Mouse (Mus musculus): Measurements from ENCODE around the gene Smoc1. TPM values are rescaled to one million over a fixed set of nuclear protein-coding genes. Genes with fewer than 3 reads are reported as not detected.

Smoc1 gene
- polyA plus RNA-seq, 1 experiment, result 9.8 TPM

DNA sequence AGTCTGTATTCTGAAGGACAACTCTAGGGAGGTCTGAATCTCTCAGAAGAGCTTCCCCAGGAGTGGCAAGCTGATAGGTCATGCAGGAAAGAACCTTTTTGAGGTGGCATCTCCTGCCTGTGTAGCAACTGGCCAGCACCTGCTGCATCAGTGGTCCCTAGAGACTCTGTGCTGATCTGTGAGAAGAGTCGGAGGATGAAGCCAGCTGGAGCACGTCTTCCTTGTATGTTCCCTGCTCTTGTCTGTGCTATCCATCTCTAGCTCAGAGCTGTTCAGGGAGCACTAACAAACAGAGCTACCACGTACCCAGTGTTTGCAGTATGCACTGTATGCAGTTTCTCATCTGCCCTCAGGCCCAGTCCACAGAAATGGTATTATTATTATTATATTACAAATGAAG, 54.4 kb downstream of the Smoc1 start:
- Histone ChIP-seq H3K4me3 (ENCODE audit: control insufficient read depth, low read depth, low read length) (no peak overlapping the region), H3K27ac (ENCODE audit: control insufficient read depth, insufficient read depth, low read depth, low read length) (no peak overlapping the region), H3K36me3 (ENCODE audit: control insufficient read depth, insufficient read depth, low read length) (no peaks in the 10 kb centered on the region), H3K4me1 (ENCODE audit: control insufficient read depth, insufficient read depth, low read length) (no peaks in the 10 kb centered on the region), H3K27me3 (ENCODE audit: control insufficient read depth, insufficient read depth, low read length) (no peaks in the 10 kb centered on the region)
- TF ChIP-seq CTCF (IDR thresholded peaks at IDR 0.05; ENCODE audit: control insufficient read depth, insufficient read depth, insufficient replicate concordance, low read depth, low read length) (no peak), POLR2A (IDR thresholded peaks at IDR 0.05; ENCODE audit: control insufficient read depth, low read depth, low read length) (no peak)

GRCm38 (mm10) chr12:81083146-81083545, 56.5 kb downstream of the Smoc1 start:
- Histone ChIP-seq H3K27ac (ENCODE audit: control insufficient read depth, insufficient read depth, low read depth, low read length) (no peak overlapping the region), H3K4me3 (ENCODE audit: control insufficient read depth, low read depth, low read length) (no peak overlapping the region), H3K27me3 (ENCODE audit: control insufficient read depth, insufficient read depth, low read length) (no peaks in the 10 kb centered on the region), H3K36me3 (ENCODE audit: control insufficient read depth, insufficient read depth, low read length) (no peaks in the 10 kb centered on the region), H3K4me1 (ENCODE audit: control insufficient read depth, insufficient read depth, low read length) (no peaks in the 10 kb centered on the region)
- no peak for TF ChIP-seq POLR2A (IDR thresholded peaks at IDR 0.05; ENCODE audit: control insufficient read depth, low read depth, low read length)
- no peak for TF ChIP-seq CTCF (IDR thresholded peaks at IDR 0.05; ENCODE audit: control insufficient read depth, insufficient read depth, insufficient replicate concordance, low read depth, low read length)

DNA sequence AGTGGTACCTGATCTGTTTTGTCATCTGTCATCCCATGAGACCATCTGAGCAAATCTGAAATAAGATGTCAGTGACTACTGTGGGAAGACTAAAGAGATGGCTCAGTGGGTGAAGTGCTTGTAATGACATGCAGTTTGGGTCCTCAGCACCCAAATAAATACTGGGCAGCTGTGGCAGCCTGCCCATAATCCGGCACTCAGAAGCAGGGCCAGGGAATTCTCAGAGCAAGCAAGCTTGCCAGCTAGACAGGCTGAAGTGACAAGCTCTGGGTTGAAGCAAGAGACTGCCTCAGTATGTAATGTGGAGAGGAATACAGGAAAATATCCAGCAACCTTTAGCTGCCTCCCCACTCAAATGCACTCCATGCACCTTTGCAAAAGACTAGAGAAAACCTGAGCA, 58.6 kb downstream of the Smoc1 start:
- Histone ChIP-seq H3K4me1 (ENCODE audit: control insufficient read depth, insufficient read depth, low read length) (no peaks in the 10 kb centered on the region), H3K27me3 (ENCODE audit: control insufficient read depth, insufficient read depth, low read length) (no peaks in the 10 kb centered on the region), H3K36me3 (ENCODE audit: control insufficient read depth, insufficient read depth, low read length) (no peaks in the 10 kb centered on the region), H3K4me3 (ENCODE audit: control insufficient read depth, low read depth, low read length) (no peak overlapping the region), H3K27ac (ENCODE audit: control insufficient read depth, insufficient read depth, low read depth, low read length) (no peak overlapping the region)
- no peak for TF ChIP-seq POLR2A (IDR thresholded peaks at IDR 0.05; ENCODE audit: control insufficient read depth, low read depth, low read length)

DNA sequence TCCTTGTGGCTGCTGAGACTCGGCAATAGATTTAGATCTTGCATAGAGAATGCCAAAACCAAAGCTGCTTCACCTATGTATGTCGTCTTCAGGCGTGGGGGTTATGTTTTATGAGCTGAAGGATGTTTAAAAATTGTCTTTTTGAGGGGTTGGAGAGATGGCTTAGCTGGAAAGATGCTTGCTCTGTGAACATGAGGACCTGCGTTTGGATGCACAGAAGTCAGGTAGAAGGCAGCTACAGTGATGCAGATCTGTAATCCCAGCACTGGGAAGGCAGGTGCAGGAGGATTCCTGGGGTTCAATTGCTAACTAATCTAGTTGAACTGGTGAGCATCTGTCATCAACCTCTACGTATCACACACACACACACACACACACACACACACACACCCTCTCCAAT, 61.5 kb downstream of the Smoc1 start:
- no peak for TF ChIP-seq CTCF (IDR thresholded peaks at IDR 0.05; ENCODE audit: control insufficient read depth, insufficient read depth, insufficient replicate concordance, low read depth, low read length)
- no peak for TF ChIP-seq POLR2A (IDR thresholded peaks at IDR 0.05; ENCODE audit: control insufficient read depth, low read depth, low read length)
- no peaks in the 10 kb centered on the region for H3K4me1 ChIP-seq (ENCODE audit: control insufficient read depth, insufficient read depth, low read length)
- H3K27me3 ChIP-seq (ENCODE audit: control insufficient read depth, insufficient read depth, low read length), result no peaks in the 10 kb centered on the region
- no peaks in the 10 kb centered on the region for H3K36me3 ChIP-seq (ENCODE audit: control insufficient read depth, insufficient read depth, low read length)
- H3K4me3 ChIP-seq (ENCODE audit: control insufficient read depth, low read depth, low read length), result no peak overlapping the region
- H3K27ac ChIP-seq (ENCODE audit: control insufficient read depth, insufficient read depth, low read depth, low read length), result no peak overlapping the region

DNA sequence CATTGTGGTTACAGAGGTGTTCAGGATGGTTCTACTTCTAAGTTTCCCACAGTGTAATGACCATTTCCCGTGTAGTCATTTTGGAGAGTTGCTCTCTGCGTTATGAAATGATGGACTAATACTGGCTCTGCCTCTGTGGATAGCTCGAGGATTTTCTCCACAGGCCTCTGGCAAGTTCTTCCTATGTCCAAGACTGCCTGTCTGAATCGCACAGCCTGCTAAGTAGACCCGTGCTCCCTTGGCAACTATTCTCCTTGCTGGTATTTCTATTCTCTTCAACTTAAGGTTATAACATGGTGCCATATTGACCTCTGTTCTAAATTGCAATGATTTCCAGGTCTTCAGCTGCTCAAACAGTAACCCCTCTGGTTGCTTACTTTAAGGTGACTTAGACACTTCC, 65.0 kb downstream of the Smoc1 start:
- TF ChIP-seq CTCF (IDR thresholded peaks at IDR 0.05; ENCODE audit: control insufficient read depth, insufficient read depth, insufficient replicate concordance, low read depth, low read length) (no peak), POLR2A (IDR thresholded peaks at IDR 0.05; ENCODE audit: control insufficient read depth, low read depth, low read length) (no peak)
- Histone ChIP-seq H3K4me1 (ENCODE audit: control insufficient read depth, insufficient read depth, low read length) (no peaks in the 10 kb centered on the region), H3K27me3 (ENCODE audit: control insufficient read depth, insufficient read depth, low read length) (no peaks in the 10 kb centered on the region), H3K27ac (ENCODE audit: control insufficient read depth, insufficient read depth, low read depth, low read length) (no peak overlapping the region), H3K36me3 (ENCODE audit: control insufficient read depth, insufficient read depth, low read length) (no peaks in the 10 kb centered on the region), H3K4me3 (ENCODE audit: control insufficient read depth, low read depth, low read length) (no peak overlapping the region)

GRCm38 (mm10) chr12:81092641-81093040, 66.0 kb downstream of the Smoc1 start:
- H3K4me3 ChIP-seq (ENCODE audit: control insufficient read depth, low read depth, low read length), result no peak overlapping the region
- no peaks in the 10 kb centered on the region for H3K4me1 ChIP-seq (ENCODE audit: control insufficient read depth, insufficient read depth, low read length)
- TF ChIP-seq CTCF (IDR thresholded peaks at IDR 0.05; ENCODE audit: control insufficient read depth, insufficient read depth, insufficient replicate concordance, low read depth, low read length), result no peak

DNA sequence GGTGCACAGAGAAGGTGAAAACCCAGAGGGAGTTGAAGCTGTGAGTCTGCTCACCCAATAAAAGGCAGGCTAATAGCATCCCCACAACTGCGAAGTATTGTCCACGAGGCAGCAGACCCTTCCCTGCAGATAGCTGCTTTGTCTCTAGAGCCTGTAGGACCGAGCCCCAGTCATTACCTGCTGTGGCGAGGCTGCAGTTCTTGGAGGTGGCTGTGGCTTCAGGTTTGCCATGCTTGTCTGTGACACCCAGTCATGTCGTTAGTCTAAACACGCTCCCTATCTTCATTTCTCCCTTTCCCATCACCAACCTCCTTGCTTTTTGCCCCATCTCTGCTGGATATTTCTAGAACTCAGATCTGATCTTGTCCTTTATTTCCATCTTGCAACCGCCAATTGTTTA, 66.6 kb downstream of the Smoc1 start:
- Histone ChIP-seq H3K27me3 (ENCODE audit: control insufficient read depth, insufficient read depth, low read length) (no peaks in the 10 kb centered on the region), H3K27ac (ENCODE audit: control insufficient read depth, insufficient read depth, low read depth, low read length) (no peak overlapping the region), H3K4me1 (ENCODE audit: control insufficient read depth, insufficient read depth, low read length) (no peaks in the 10 kb centered on the region)

More at GRCm38 (mm10) chr12:81092641-81093040, 66.0 kb downstream of the Smoc1 start:
- Histone ChIP-seq H3K27me3 (ENCODE audit: control insufficient read depth, insufficient read depth, low read length) (no peaks in the 10 kb centered on the region), H3K27ac (ENCODE audit: control insufficient read depth, insufficient read depth, low read depth, low read length) (no peak overlapping the region), H3K36me3 (ENCODE audit: control insufficient read depth, insufficient read depth, low read length) (no peaks in the 10 kb centered on the region)

GRCm38 (mm10) chr12:81094766-81095405, 68.3 kb downstream of the Smoc1 start:
- Histone ChIP-seq H3K36me3 (ENCODE audit: control insufficient read depth, insufficient read depth, low read length) (no peaks in the 10 kb centered on the region), H3K27ac (ENCODE audit: control insufficient read depth, insufficient read depth, low read depth, low read length) (no peak overlapping the region), H3K4me3 (ENCODE audit: control insufficient read depth, low read depth, low read length) (no peak overlapping the region), H3K4me1 (ENCODE audit: control insufficient read depth, insufficient read depth, low read length) (no peaks in the 10 kb centered on the region), H3K27me3 (ENCODE audit: control insufficient read depth, insufficient read depth, low read length) (no peaks in the 10 kb centered on the region)
- TF ChIP-seq CTCF (IDR thresholded peaks at IDR 0.05; ENCODE audit: control insufficient read depth, insufficient read depth, insufficient replicate concordance, low read depth, low read length), result no peak

More for the DNA sequence above, 66.6 kb downstream of the Smoc1 start:
- no peak overlapping the region for H3K4me3 ChIP-seq (ENCODE audit: control insufficient read depth, low read depth, low read length)
- TF ChIP-seq POLR2A (IDR thresholded peaks at IDR 0.05; ENCODE audit: control insufficient read depth, low read depth, low read length), result no peak
- TF ChIP-seq CTCF (IDR thresholded peaks at IDR 0.05; ENCODE audit: control insufficient read depth, insufficient read depth, insufficient replicate concordance, low read depth, low read length), result no peak
- no peaks in the 10 kb centered on the region for H3K36me3 ChIP-seq (ENCODE audit: control insufficient read depth, insufficient read depth, low read length)

Measured in testis, adult 2 months (tissue).